Mouse (Mus musculus) left cerebral cortex, postnatal 36 days (tissue): Measurements from ENCODE around the gene Olfr170. TPM values are rescaled to one million over a fixed set of nuclear protein-coding genes. Genes with fewer than 3 reads are reported as not detected.
"Not testable (repeated sequence)": the region's sequence is repeated elsewhere in the genome, so short reads cannot be mapped to it uniquely, and the experiment has no call there.

Experiments used
- DNase-seq, 2 experiments: peaks; one replicate each; pipeline ENCODE4 v3.0.0; 2021 to 2022; ENCODE audit warnings: low spot score in 2 of 2, mixed read lengths in 1 of 2
- intact Hi-C: fragments of 180-260 bp; cut with DNase I; formaldehyde crosslinking; loops from one replicate; pipeline ENCODE4 v1.15.1; 2025
- total RNA-seq, 2 experiments: library from RNA; stranded (reverse); gene quantifications; 2 replicates each; pipeline ENCODE4 v1.2.3; 2021

Olfr170 gene
- not detected for total RNA-seq

DNA sequence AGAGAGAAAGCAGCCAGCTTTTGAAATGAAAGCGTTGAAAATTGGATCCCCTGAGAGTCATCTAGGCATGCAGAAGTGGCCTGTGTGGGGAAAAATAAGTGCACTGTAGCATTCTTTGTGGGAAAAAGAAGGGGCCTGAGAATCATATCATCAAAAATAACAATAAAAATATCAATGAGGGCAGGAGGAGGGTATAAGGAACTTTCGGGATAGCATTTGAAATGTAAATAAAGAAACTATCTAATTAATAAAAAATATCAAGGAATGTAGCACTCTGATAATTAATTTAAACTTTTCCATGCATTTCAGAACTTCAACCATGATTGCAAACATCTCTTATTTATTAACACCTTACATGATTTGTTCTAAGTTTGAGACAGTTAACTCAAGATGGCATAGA lies at the start of gene Olfr170:
Gene Olfr170 (minus strand): TSS at position 101 of the 400 bp plus-strand sequence.
- DNase-seq, intact Hi-C loops: not testable (repeated sequence)

DNA sequence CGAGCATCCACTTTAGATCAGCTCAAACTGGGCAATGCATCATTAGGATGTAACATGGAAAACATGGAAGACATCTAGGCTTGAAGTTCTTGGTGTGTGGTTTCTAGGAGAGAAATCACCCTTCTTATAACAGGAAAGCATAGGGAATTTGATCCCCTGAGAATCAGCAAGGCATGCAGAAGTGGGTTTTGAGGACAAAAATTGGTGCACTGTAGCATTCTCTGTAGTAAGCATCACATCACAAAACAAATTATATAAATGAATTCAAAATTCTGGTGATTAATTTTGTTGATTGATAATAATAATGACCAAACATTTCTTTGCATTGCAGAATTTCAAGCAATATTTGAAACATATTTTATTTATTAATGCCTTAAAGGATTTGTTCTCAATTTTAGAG lies 18.1 kb upstream of the Olfr170 start, which contains the start of gene Olfr171:
Gene Olfr171 (minus strand): TSS at position 101 of the 400 bp plus-strand sequence.
- intact Hi-C loops, result no loop called here

DNA sequence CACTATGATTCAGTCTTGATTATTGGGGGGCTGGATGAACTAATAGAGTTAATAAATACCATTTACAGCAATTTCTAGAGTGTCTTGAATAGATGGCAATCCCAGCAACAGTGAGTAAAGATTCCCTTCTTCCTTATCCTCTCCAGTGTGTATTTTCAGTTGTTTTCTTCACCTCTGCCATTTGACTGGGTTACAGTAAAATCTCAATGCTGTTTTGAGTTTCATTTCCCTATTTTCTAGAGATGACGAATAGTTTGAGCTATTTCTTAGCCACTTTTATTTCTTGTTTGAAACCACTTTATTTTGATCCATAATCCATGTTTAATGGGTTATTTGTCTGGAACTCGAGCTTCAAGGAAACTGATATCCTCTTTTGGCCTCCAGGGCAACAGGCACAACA lies 8.5 kb downstream of the Olfr170 start:
- DNase-seq, result no peak
- intact Hi-C loops, result no loop called here

More for the DNA sequence above, 18.1 kb upstream of the Olfr170 start, which contains the start of gene Olfr171:
- DNase-seq, result no peak

DNA sequence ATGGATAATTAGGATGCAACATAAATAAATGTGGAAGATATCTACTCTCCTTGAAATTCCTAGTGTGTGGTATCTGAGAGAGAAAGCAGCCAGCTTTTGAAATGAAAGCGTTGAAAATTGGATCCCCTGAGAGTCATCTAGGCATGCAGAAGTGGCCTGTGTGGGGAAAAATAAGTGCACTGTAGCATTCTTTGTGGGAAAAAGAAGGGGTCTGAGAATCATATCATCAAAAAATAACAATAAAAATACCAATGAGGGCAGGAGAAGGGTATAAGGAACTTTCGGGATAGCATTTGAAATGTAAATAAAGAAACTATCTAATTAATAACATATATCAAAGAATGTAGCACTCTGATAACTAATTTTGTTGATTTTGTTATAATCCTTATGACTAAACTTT lies 40.0 kb downstream of the Olfr170 start, which contains the start of gene Olfr169:
Gene Olfr169 (minus strand): TSS at position 101 of the 400 bp plus-strand sequence.
- DNase-seq, intact Hi-C loops: not testable (repeated sequence)

Other genes with a start within 250 kb of the Olfr170 start
- not detected for gene Olfr165, start 188.7 kb downstream of the Olfr170 start, total RNA-seq
- gene Olfr166, start 128.2 kb downstream of the Olfr170 start, total RNA-seq, result not detected
- gene Olfr167, start 89.6 kb downstream of the Olfr170 start, total RNA-seq, result not detected
- gene Olfr168, start 76.3 kb downstream of the Olfr170 start, total RNA-seq, result not detected
- not detected for gene Olfr169, start 40.1 kb downstream of the Olfr170 start, total RNA-seq
- gene Olfr171, start 18.0 kb upstream of the Olfr170 start, total RNA-seq, result not detected
- gene Lamp3, start 94.5 kb upstream of the Olfr170 start, total RNA-seq, result under 1 TPM; 0.15 to 0.16 TPM
- 1 to 10 TPM in 1 of 2 experiments, under 1 TPM in 1; 0.63 to 1.0 TPM for gene B3gnt5, start 148.3 kb upstream of the Olfr170 start, total RNA-seq